Mouse (Mus musculus): Measurements from ENCODE around the gene Cenpm.

DNA sequence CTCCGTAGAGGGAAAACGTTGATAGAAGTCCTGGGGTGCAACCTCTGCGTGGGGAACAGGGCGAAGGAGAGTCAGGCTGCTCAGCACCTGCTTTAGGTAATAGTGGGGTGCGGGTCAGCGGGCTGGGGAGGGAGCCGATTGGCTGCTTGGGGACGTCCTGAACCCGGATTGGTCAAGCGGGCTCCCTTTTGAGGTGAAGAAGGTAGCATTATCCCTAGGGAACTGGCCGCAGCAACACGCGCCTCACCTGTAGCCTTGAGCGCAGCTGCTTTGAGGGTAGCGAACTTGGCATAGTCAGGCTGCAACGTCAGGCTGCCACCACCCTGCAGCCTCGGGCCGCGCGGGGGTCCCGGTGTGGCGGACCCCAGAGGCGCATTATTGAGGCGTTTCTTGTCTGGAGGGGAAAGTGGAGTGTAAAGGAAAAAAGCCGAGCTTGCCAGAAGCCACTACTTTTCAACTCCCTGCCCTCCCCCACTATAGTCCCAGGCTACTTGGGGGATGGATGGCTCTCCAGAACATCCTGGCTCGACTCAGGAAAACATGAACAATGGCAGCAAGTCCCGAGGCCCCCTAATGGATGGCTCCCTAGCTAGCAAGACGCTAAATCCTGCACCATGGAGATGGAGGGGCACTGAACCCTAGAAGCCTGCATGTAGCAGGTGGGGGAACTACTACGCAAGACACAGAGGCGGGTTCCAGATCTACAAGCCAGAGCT is 36.9 kb downstream of the Cenpm start:
- TF ChIP-seq CTCF (IDR thresholded peaks at IDR 0.05; ENCODE audit: borderline replicate concordance, insufficient read depth, low read length) (no peak), POLR2A (IDR thresholded peaks at IDR 0.05; ENCODE audit: low read depth, low read length) (no peak)

Measured in embryonic fibroblast, embryonic 13.5 days (primary cell).